In the genomic region with DNA sequence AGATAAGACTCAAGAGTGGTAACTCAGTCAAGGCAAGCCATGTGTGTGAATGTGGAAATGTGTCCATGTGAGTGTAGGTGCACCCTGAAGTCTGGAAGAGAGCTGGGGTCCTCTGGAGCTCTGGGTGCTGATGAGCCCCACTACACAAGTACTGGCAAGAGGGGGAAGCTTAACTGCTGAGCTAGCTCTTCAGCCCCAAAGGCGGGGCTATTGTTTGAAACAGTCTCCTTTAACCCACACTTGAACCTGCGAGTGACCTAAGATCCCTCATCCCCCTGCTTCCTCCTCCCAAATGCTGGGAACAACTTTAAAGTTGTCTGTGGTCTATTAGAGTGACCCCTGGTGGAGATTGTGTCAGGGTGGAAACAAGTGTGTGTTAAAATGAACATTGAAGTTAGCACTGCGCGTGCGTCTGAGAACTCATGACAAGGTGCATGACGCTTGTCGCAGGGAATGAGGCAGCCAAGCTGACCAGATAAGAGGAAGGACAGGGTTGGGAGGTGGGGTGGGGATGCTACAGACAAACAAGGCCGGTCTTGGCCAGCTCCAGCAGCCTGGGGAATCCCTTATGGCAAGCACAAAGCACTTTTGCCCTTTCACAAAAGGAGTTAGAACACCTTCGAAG, we compare ENCODE assay signal across 14 mouse cellular contexts. TPM values are rescaled to one million over a fixed set of nuclear protein-coding genes. Genes with fewer than 3 reads are reported as not detected.
DNase-seq lines count a peak whose midpoint lies in the region; ATAC-seq and TF ChIP-seq lines count a peak whose summit lies in the region.
"Had no signal": no experiment of that assay in that cellular context is flagged by ENCODE, and none has a peak within 500 bp of the region (broad histone marks: within the 10 kb centered on the region; RNA-seq: fewer than 3 reads in every experiment).

No protein-coding gene starts in this region.

- no peak overlapping the region for H3K4me3 ChIP-seq in lung, postnatal 0 days (ENCODE audit: low read depth, low read length)

- no peak for TF ChIP-seq EP300 in lung, postnatal 0 days (IDR thresholded peaks at IDR 0.05)

- peaks cover 17% of the 10 kb centered on the region for H3K36me3 ChIP-seq in lung, postnatal 0 days (ENCODE audit: insufficient read depth, low read length)

- no peaks in the 10 kb centered on the region for H3K9me3 ChIP-seq in lung, postnatal 0 days (ENCODE audit: low read length)

- DNase-seq in heart, adult 11 months: peak; percentile 91
- no peak for DNase-seq in heart, adult 8-10 months (ENCODE audit: low spot score)
- peak; percentile 39 for DNase-seq in lung, postnatal 0 days (ENCODE audit: low spot score)
- no peak for DNase-seq in lung, postnatal 14 days
- DNase-seq in adipocyte (ENCODE audit: low spot score): peak; percentile 29
- DNase-seq in retina, postnatal 1 day: peak; percentile 32
- no peak for DNase-seq in urinary bladder, postnatal 4 days (ENCODE audit: low spot score in 2 of 2)
- no peak for DNase-seq in urinary bladder, postnatal 25 days (ENCODE audit: low spot score)
- DNase-seq: cerebellum, adult 11-12 months; kidney, postnatal 25 days had no signal

- peaks cover 9% of the 10 kb centered on the region; the same call in 1 of the 2 replicates for H3K4me1 ChIP-seq in lung, postnatal 0 days (ENCODE audit: insufficient read depth, low read depth, low read length)

- H3K4me2 ChIP-seq in lung, postnatal 0 days (replicated peaks; ENCODE audit: low read depth, low read length): no peak overlapping the region

- TF ChIP-seq CTCF in lung, postnatal 0 days (IDR thresholded peaks at IDR 0.05): peak; percentile 66

- ATAC-seq in lung, postnatal 0 days: no peak

- H3K9ac ChIP-seq in lung, postnatal 0 days (replicated peaks; ENCODE audit: low read depth): no peak overlapping the region

- 68% methylated on average over 9 of the region's 9 CpGs for WGBS in lung, postnatal 0 days

- H3K27ac ChIP-seq in lung, postnatal 0 days (ENCODE audit: low read length): no peak overlapping the region

- no peaks in the 10 kb centered on the region for H3K27me3 ChIP-seq in lung, postnatal 0 days (replicated peaks; ENCODE audit: insufficient read depth, low read length)

RNA-seq across cellular contexts. Expression of gene Trim25, which starts 21.6 kb away (rescaled TPM):
- total RNA-seq in heart, adult 8-10 months (2022): 10 to 100 TPM; 16.8 to 21.3 (median 17.1) TPM
- polyA plus RNA-seq in lung, postnatal 0 days (2015; fragmentation: Nextera tagmentation; extraction: Ambion mirVana): 23.5 and 24.3 TPM in 2 replicates

RNA-seq across cellular contexts. Expression of gene Dgke, which starts 45.9 kb away (rescaled TPM):
- 10 to 100 TPM in 2 of 4 experiments, 1 to 10 TPM in 2; 7.6 to 14.8 (median 11.0) TPM for total RNA-seq in heart, adult 8-10 months (2022)
- polyA plus RNA-seq in lung, postnatal 0 days (2015; fragmentation: Nextera tagmentation; extraction: Ambion mirVana): 3.4 and 3.6 TPM in 2 replicates

RNA-seq across cellular contexts. Expression of gene Coil, which starts 50.7 kb away (rescaled TPM):
- 1 to 10 TPM; 4.2 to 5.4 (median 4.8) TPM for total RNA-seq in heart, adult 8-10 months (2022)
- polyA plus RNA-seq in lung, postnatal 0 days (2015; fragmentation: Nextera tagmentation; extraction: Ambion mirVana): 5.6 and 5.8 TPM in 2 replicates

RNA-seq across cellular contexts. Expression of gene Gm525, which starts 52.8 kb away (rescaled TPM):
- under 1 TPM in 1 of 4 experiments, not detected in 3; 0.60 TPM for total RNA-seq in heart, adult 8-10 months (2022)
- polyA plus RNA-seq in lung, postnatal 0 days (2015; fragmentation: Nextera tagmentation; extraction: Ambion mirVana): 0.25 and 0.27 TPM in 2 replicates
- polyA plus RNA-seq: hindbrain, embryonic 11.5 days; limb, embryonic 11.5 days had no signal

RNA-seq across cellular contexts. Expression of gene Elobl, which starts 54.1 kb away (rescaled TPM):
- total RNA-seq in heart, adult 8-10 months (2022): not detected
- not detected in 2 replicates for polyA plus RNA-seq in lung, postnatal 0 days (2015; fragmentation: Nextera tagmentation; extraction: Ambion mirVana)
- polyA plus RNA-seq: embryonic facial prominence, embryonic 14.5 days; hindbrain, embryonic 11.5 days; limb, embryonic 11.5 days; stomach, embryonic 16.5 days had no signal

Comparison
In these comparisons a context has a peak if more than half of its experiments do, and no peak if none do; other contexts are left out.
1. DNase-seq: peak in heart, adult 11 months (single experiment), lung, postnatal 0 days (single experiment), adipocyte (single experiment) and retina, postnatal 1 day (single experiment); none in heart, adult 8-10 months (single experiment), lung, postnatal 14 days (single experiment), urinary bladder, postnatal 4 days (0 of 2) and urinary bladder, postnatal 25 days (single experiment).